Mouse (Mus musculus) layer of hippocampus, postnatal 10 days (tissue): ENCODE measurements around the gene Slc9b1. TPM values are rescaled to one million over a fixed set of nuclear protein-coding genes. Genes with fewer than 3 reads are reported as not detected.

ENCODE experiments used
- DNase-seq, 2 experiments: peaks; one replicate each; pipeline ENCODE4 v3.0.0; 2021; ENCODE audit warnings: low spot score in 2 of 2
- total RNA-seq, 2 experiments: library from RNA; stranded (reverse); gene quantifications; 2 replicates each; pipeline ENCODE4 v1.2.3; 2021

Gene Slc9b1
- total RNA-seq, 2 experiments from 2014 or later = 0.57 to 1.2 TPM

DNA sequence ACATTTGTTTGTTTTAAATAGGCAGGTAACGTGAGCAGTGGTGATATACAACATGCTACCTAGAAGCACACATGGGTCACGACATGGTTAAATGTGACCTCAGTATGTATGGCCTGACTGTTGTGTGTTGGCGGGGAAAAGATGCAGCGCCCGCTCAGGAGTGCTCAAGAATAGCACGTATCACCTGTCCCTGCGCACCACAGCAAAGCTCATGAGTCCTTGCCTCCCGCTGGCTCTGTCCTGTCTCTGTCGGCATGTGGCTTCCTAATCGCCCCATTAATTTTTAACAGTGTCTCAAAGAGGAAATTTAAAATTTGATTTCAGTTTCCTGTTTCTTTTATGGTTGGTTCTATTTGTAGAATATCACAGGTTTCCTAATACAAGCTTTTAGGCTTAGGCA lies 29.6 kb downstream of the Slc9b1 start:
- no peak for DNase-seq

DNA sequence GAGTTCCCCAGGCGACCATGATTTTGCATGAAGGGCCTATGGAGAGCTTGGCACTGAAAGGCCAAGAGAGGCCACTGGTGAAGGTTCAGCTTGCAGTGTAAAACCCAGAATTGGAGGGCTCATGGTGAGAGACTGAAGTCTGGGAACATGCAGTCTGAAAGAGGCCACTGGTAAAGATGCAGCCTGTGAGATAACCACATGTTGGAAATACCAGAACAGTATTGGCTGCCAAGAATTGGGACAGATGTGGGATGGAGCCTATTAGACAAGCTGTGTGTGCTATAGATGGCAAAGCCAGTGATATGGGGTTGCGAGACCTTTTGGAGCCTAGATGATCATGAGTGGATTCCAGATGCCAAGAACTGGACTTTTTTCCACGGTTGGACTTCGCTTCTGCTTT lies 32.0 kb downstream of the Slc9b1 start:
- no peak for DNase-seq

DNA sequence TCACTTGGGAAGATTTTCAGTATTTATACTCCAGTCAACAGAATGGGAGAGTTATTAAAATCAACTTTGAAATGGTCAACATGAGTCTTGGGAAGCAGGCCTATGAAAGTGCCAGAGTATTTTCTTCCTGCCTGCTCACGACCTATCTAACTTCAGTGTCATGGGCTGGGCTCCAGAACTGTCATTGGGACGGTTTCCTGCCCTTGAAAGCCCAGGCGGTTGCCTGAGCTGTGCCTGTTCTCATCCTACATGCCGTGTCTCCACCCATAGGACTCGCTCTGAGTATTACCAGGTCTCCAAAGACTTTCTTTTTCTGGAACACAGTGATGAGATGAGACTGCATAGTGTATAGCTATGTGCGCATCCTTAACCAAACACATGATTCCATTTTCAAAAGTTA lies 45.4 kb downstream of the Slc9b1 start:
- no peak for DNase-seq

DNA sequence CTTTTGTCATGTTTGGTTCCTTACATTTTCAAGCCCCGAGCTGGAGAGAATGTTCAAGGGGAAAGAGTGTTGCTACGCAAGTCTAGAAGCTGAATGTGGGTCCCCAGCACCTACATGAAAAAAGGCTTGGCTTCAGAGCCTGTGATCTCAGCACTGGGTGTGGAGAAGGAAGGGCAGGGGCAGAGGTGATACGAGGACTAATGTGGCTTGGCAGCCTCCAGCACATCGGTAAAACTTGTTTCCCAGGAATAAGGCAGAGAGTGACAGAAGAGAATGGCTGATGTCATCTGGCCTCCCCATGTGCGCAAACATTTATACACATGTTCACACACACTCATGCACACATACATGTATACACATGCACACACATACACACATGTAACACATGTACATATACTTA lies 47.3 kb downstream of the Slc9b1 start:
- no peak for DNase-seq

DNA sequence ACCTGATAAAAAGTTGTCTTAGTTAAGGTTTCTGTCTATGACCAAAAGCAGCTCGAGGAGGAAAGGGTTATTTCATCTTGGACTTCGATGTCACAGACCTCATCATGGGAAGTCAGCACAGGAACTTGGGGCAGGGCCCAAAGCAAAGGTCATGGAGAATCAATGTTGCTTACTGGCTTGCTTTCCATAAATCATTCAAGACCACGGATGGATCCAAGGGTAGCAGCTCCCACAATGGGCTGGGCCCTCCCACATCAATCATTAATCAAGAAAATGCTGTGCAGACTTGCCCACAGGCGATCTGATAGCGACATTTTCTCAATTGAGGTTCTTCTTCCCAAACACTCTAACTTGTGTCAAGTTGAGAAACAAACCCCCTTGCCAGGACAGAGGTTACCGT lies 48.3 kb downstream of the Slc9b1 start:
- no peak for DNase-seq

DNA sequence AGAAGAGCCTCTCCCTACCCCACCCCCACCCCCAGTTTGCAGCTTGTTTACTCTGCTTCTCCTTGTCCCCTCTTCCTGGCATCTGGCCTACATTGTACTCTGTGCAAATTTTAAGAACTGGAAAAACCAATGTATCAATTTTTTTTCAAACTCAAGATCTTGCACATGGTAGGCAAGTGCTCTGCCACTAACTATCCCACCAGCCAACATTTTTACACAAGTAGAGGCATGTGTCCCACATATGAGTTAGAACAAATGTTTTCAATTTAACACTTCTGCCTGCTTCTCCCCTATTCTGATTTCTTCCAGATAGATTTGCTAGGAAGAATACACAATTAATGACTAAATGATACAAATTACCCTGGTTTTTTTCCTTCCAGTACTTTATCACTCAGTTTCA lies 49.3 kb downstream of the Slc9b1 start:
- DNase-seq = no peak

DNA sequence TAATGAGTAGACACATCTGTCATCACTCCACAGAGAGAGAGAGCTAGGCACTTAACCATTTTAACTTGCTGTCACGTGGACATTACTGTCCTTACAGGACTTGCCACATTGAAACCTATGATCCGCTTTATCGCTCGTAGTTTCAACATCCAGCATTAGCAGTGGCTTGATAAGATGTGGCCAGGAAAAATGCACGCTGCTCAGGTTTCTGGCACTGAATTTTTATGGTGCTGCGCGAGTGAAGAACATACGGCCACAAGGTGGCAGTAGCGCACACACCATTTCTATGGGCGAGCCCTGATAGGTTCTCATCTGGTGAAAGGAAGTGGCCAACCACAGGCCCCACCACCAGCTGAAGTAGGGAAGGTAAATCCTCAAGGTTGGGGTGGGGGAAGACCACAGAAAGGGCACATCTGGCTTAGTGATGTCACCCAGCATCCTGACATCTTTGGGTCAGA lies 54.4 kb downstream of the Slc9b1 start:
- DNase-seq = peak; percentile 86 to 88

DNA sequence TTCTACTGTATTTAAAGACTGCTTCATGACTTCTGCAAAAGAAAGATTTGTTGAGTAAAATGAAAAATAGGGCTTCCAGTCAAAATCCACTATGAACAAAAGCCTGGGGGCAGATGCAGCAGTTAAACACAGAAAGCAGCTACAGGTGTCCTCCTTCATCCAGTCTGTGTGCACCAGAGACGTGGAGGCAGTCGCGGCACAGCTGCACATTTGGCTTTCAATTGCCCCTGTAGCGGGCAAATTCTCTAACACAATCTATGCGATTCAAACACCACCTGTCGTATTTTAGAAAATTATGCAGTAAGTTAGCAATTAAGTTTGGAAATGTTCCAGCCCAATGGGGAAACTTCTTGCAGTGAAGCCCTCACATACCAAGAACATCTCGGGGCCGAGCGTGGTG lies 55.4 kb downstream of the Slc9b1 start:
- no peak for DNase-seq

DNA sequence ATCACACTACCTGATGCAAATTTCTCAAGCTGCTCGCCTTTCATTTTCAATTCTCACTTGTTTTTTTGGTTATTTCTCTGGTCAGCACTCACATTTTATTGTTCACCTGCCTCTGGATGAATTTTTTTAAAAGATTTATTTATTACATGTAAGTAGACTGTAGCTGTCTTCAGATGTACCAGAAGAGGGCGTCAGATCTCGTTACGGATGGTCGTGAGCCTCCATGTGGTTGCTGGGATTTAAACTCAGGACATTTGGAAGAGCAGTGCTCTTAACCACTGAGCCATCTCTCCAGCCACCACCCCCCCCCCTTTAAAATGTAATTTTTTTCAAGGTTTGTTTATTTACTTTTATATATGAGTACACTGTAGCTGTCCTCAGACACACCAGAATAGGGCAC lies 56.0 kb downstream of the Slc9b1 start:
- DNase-seq = no peak

DNA sequence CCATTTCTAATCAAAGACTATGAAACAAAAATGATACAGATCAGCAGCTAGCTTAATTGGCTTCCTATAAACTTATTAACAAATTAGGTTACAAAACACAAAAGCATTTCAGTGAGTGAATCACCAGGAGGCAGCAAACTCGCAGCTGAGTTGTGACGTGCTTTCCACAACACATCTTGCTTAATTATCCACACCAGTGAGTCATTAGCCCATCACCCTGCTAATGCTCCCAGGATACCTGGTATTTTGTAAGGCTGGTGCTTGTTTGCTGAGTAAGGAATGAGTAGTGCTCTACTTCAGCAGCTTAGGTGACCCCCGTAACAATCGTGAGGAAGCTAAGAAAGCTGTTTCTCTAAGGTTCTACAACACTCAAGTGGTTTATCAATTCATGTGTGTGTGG lies 56.8 kb downstream of the Slc9b1 start:
- DNase-seq = no peak

DNA sequence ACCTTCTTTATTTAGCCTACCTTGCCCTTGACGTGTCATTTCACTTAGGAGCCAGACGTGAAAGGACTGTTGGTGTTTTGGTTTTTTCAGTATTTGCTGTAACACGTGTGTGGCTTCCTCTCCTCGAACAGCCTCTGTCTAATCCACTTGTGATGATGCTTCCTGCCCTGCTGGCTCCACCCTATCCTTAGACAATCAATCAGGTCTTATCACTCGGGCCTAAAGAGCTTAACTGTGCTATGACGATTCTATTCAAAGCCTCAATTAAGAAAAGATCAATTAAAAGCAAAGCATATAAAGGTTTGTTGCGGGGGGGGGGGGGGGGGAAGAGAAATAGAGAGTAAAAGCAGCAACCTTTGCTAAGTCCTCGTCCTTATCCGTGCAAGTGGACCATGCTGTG lies 59.5 kb downstream of the Slc9b1 start:
- DNase-seq = no peak

DNA sequence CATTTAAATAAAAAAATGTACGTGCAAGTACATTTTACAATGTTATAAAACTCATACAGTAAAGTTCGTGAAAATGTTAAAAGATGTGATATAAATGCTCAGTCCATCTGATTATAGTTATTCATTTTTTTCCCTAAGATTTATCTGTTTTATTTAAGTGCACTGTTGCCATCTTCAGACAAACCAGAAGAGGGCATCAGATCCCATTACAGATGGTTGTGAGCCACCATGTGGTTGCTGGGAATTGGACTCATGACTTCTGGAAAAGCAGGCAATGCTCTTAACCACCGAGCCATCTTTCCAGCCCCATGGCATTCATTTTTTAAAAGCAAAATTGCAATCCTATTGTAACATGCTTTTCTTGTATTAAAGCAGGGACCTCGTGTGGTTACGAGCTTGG lies 61.4 kb downstream of the Slc9b1 start:
- DNase-seq = no peak

DNA sequence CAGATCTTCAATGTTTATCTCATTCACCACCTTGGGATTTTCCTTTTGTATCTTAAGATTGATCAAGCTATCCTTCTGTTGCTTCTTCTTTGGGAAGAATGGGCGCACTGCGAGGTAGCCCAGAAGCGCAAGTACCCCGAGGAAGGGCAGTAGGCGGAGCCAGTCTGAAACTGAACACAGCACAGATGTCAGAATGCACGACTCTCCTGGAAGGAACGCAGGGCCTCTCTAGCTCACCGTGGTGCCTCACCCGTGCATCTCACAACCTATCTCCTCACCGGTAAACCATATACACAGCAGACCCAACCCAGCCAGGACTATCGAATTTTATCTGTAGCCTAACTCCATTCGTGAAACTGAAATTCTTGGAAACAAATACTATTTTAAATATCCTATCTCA lies 63.2 kb downstream of the Slc9b1 start:
- no peak for DNase-seq

DNA sequence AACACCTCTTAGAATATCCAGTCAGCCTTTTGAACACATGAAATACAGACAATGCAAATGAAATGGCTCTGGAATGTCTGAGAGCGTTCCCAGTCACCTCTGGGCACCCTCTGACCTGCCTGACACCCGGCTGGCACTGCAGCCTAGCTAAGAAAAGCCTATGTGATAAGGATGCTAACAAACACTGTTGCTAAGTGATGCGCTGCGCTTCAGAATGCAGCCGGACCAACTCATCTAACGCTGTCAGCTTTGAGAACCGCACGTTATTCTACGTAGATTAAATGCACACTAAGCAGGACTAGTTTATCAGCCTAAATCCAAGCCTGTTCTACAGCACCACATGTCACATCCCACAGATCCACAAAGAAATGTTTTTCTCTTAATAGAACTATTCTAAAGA lies 64.0 kb downstream of the Slc9b1 start:
- DNase-seq = no peak

DNA sequence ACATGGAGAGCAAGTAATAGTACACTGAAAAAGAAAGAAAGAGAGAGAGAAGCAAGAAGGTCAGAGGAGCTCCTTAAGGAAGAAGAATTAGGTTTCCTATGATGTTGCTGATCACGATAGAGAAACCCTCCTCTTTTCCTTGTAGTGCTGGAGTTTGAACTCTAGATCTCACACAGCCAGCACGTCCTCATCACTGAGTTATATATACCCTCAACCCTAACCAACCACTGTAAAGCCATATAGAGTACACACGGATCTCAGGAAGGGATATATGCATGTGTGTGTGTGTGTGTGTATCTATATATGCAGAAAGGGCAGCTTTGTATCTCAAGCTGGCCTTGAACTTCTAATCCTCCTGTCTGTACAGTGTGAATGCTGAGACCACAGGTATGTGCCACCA lies 69.4 kb downstream of the Slc9b1 start:
- no peak for DNase-seq

DNA sequence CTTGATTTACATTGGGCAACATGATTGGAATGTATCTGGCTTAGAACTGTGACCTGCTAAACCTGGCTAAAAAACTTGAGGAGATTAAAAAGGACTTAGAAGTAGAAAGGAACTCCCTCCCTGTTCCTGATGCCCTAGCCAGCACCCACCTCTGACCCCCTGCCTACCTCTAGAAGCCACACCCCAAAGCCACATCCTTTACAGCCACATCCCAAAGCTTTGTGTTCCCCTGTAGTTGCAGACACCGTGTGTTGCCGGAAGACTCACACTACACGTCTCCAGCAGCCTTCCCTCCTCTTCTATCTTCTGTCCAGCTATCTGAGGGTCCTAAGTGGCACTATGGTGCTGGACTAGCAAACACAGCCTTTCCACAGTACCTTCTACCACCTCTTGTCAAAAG lies 70.0 kb downstream of the Slc9b1 start:
- no peak for DNase-seq

DNA sequence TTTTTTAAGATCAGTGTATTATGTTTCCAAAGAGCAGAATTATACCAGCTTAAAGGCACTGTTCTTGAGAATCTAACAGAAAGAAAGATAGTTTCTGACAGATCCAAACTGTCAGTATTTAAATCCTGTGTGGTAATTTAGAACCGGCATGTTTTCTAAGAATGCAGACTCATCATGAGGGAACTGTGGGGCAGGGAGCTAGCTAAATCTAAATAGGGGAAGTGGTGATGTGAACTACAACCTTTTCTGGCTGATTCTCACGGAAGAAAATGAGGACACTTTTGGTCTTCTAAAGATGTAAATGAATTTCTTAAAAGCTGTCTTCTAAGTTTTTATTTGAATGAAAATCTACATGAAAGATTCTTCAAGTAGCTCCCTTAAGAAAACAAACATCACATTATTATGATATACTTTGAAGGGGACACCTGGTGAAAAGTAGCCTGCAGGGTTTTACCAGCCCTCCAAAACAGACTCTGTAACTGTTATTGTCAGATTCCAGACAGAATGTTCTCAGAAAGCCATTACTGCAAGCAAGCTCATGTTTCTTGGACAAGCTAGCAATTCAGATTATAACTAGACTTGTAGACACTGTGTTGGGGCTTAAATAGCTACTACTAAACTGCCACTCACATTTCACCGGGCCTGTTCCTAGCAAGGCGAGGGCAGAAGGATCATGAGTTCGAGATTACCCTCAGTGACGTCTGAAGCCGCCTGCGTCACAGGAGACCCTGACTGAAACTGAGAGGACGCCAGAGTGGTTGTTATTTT lies 72.9 kb downstream of the Slc9b1 start:
- peak in 1 of 2 experiments; percentile 3 for DNase-seq

DNA sequence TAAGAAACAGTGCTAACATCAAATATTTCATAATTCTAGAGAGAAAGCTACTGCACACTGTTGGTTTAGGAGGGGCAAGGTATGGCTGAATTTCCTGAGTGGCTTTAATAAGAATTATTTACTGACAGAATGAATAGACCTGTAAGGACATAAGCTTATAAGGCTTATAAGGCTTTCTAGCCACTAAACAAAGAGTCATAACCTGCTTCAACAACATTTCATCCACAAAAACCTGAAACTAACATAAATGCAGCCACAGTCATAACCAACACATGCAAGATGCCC lies 73.4 kb downstream of the Slc9b1 start:
- no peak for DNase-seq

DNA sequence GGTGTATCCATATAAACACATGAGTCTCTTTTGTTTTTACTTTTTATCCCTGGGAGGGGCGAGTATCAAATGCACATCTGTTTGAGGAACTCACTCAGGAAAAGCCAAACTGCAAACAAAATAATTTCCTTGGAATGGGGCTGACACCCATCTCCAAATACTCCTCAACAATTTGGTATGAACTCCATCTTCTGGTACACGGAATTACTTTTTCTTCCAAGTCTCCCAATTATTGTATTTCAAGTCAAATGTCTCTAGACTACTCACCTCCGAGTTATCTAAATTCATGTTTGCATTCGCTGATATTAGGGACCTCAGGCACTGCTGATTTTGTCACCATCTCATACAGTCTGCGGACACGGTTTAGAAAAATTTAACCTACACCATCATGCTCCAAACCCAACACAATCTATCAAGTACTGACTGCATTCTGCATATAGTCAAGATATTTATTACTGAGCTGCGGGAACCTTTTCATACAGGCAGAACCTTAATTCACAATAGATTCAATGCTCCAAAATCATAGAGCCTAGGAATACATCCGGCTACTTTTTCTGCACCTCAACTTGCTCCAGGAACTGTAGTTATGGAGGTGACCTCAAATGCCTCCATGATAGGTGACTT lies 74.5 kb downstream of the Slc9b1 start:
- DNase-seq = no peak

DNA sequence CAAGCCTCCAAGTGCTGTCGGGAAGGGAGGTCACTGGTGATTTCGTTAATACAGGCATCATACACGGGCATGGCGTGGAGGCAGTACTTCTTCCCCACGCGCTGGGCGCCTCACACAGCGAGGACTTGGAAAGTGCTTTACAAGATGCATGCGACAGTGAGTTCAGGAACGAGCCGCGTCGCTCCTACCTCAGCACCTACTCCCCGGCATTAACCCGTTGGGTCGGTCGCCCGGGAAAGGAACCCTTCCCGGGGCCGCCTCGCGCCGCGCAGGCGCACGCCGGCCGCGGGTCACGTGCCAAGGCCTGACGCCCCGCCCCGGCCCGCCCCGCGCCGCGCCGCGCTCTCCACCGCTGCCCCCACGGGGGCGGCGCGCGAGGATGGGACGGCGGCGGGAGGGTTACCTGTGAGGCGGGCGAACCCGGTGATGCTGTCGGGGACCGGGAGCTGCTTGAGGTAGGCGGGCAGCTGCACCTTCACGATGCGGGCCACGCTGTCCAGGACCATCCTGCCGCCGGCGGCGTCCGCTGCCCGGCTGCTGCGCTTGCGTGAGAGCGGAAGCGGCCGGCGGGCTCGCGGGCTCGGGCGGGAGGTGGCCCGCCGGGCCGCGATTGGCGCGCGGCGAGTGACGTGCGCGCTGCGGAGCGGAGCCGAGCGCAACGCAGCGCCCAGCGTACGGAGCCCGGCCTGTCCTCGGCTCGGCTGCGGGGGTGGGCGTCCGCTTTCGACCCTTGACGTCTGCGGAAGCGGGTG lies 75.2 kb downstream of the Slc9b1 start:
- peak; percentile 84 to 91 for DNase-seq

DNA sequence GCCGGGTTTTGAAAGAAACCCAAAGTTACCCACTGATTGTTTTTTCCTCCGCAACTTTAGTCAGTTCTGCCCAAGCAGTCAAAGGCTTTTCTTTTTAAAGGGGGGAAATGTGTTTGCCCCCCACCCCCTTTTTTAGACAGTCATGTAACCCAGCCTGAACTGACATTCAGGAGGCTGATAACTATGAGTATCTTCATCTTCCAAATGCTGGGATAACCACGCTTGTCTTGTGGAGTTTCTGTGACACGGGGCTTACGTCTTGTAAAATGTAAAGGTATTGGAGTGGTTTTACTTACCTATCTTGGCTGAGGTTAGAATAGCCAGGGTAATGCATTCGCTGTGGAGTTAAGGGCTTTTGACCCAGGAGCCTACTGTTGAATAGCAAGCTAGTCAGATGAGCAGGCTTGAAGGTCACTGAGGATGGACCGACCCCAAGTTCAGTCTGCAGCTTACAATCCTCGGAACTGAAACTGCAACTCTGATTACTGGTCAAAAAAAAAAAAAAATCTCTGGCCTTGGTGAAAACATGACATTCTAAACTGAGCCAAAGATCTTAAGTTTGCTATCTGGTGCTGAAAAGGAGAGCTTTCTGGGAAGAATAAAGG lies 75.9 kb downstream of the Slc9b1 start, which contains the start of gene Cisd2:
TSS of gene Cisd2 (minus strand) at position 318 of the 605 bp plus-strand sequence.
- peak in 1 of 2 experiments; percentile 8 for DNase-seq
